15 mouse cellular contexts compared by ENCODE assay signal in the genomic region with DNA sequence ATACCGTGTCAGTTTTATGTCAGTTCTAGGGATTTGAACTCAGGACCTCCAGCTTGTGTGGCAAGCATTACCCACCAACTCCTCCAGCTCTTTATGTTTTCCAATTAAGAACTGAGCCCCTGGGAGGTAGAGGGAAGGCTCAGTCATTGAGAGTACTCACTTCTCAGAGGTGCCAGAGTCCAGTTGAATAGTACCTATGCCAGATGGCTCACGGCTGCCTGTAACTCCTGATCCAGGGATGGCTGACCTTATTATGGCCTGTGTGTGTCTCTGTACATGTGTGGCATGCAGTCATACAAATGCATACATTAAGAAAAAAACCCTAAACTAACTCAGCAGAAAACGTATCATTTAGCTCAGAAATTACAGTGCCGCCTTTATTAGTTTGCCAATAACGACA.
"Had no signal": no experiment of that assay in that cellular context is flagged by ENCODE, and none has a peak within 500 bp of the region (broad histone marks: within the 10 kb centered on the region; RNA-seq: fewer than 3 reads in every experiment).

No protein-coding gene starts in this region.

- H3K4me3 ChIP-seq: megakaryocyte, embryonic 14.5 days; midbrain, embryonic 13.5 days; midbrain, embryonic 15.5 days; neural tube, embryonic 12.5 days; stomach, embryonic 15.5 days had no signal

- H3K36me3 ChIP-seq: midbrain, embryonic 15.5 days; stomach, embryonic 15.5 days had no signal

- H3K27me3 ChIP-seq: midbrain, embryonic 13.5 days; midbrain, embryonic 15.5 days; neural tube, embryonic 12.5 days; stomach, embryonic 15.5 days had no signal

- DNase-seq: lung, adult 18-20 months; lung, embryonic 14.5 days; lung, postnatal 10 days; lung, postnatal 4 days; right cerebral cortex, postnatal 14 days; thymus, adult 2 months; thymus, postnatal 25 days; thymus, postnatal 4 days had no signal

- H3K4me2 ChIP-seq: lung, embryonic 14.5 days; midbrain, embryonic 11.5 days; midbrain, embryonic 13.5 days; midbrain, embryonic 15.5 days; neural tube, embryonic 12.5 days; stomach, embryonic 15.5 days had no signal

- H3K4me1 ChIP-seq: midbrain, embryonic 13.5 days; midbrain, embryonic 15.5 days had no signal

- H3K9ac ChIP-seq: lung, embryonic 14.5 days; midbrain, embryonic 13.5 days; midbrain, embryonic 15.5 days; neural tube, embryonic 12.5 days; stomach, embryonic 15.5 days had no signal

- H3K27ac ChIP-seq: midbrain, embryonic 13.5 days; midbrain, embryonic 15.5 days; neural tube, embryonic 12.5 days; stomach, embryonic 15.5 days; stomach, postnatal 0 days had no signal

- H3K9me3 ChIP-seq: megakaryocyte, embryonic 14.5 days; midbrain, embryonic 13.5 days; midbrain, embryonic 15.5 days; neural tube, embryonic 12.5 days; stomach, embryonic 15.5 days had no signal

- ATAC-seq: midbrain, embryonic 13.5 days; midbrain, embryonic 15.5 days had no signal
